Mouse (Mus musculus) intestine, embryonic 14.5 days (tissue): ENCODE measurements around the gene Vmn1r125. TPM values are rescaled to one million over a fixed set of nuclear protein-coding genes. Genes with fewer than 3 reads are reported as not detected.
"Not testable (repeated sequence)": the region's sequence is repeated elsewhere in the genome, so short reads cannot be mapped to it uniquely, and the experiment has no call there.

Experiments used
- ATAC-seq: fragments of 200-750 bp; cut with Nextera tagmentation; replicated peaks from 2 replicates; pipeline ENCODE4 v1.8.0; 2017; ENCODE audit warnings: low read depth, moderate number of reproducible peaks, moderate TSS enrichment, moderate library complexity; ENCODE audit not compliant: low FRiP score, low TSS enrichment
- DNase-seq: peaks from one replicate; pipeline ENCODE4 v3.0.0-alpha.2; 2018; ENCODE audit warnings: low spot score
- H3K27ac ChIP-seq: fragments of 300-500 bp; sonication (generic); 2 replicates; pipeline ENCODE4 v1.5.1; 2014; ENCODE audit warnings: low read depth, mild to moderate bottlenecking, control low read depth
- H3K27me3 ChIP-seq: fragments of 300-500 bp; sonication (generic); replicated peaks from 2 replicates; pipeline ENCODE4 v1.6.1; 2014; ENCODE audit warnings: low read length, control low read depth; ENCODE audit not compliant: control insufficient read depth, insufficient read depth
- H3K36me3 ChIP-seq: fragments of 300-500 bp; sonication (generic); 2 replicates; pipeline ENCODE4 v1.6.1; 2014; ENCODE audit warnings: low read length, control low read depth; ENCODE audit not compliant: control insufficient read depth, insufficient read depth
- H3K4me1 ChIP-seq: fragments of 300-500 bp; sonication (generic); replicated peaks from 2 replicates; pipeline ENCODE4 v1.6.1; 2014; ENCODE audit warnings: low read length, control low read depth, mixed read lengths; ENCODE audit not compliant: control insufficient read depth, insufficient read depth
- H3K4me2 ChIP-seq: fragments of 300-500 bp; sonication (generic); 2 replicates; pipeline ENCODE4 v1.6.1; 2014; ENCODE audit warnings: low read length
- H3K4me3 ChIP-seq: fragments of 300-500 bp; sonication (generic); 2 replicates; pipeline ENCODE4 v1.5.1; 2014; ENCODE audit warnings: low read depth, low read length, control low read depth, mixed read lengths
- H3K9ac ChIP-seq: fragments of 300-500 bp; sonication (generic); 2 replicates; pipeline ENCODE4 v1.6.1; 2014; ENCODE audit warnings: mild to moderate bottlenecking, low read length
- H3K9me3 ChIP-seq: fragments of 300-500 bp; sonication (generic); 2 replicates; pipeline ENCODE4 v1.6.1; 2016; ENCODE audit warnings: low read length, control low read depth; ENCODE audit not compliant: control insufficient read depth
- WGBS: fragments of 180-500 bp; shearing (Covaris S2); extraction: QIAGEN DNeasy Blood & Tissue Kit; methylation state at CpG from one replicate; pipeline ENCODE4 v1.1.7; 2014; 5-methylcytosine and 5-hydroxymethylcytosine counted together
- polyA plus RNA-seq: library from polyadenylated mRNA; unstranded; fragments of >200 nt; fragmentation: Nextera tagmentation; extraction: Ambion mirVana; gene quantifications from 2 replicates; pipeline ENCODE4 v1.2.1, GENCODE M21; 2014

Gene Vmn1r125
- not detected in 2 replicates for polyA plus RNA-seq

GRCm38 (mm10) chr7:21271879-21272278, at the start of gene Vmn1r125:
Gene Vmn1r125, plus strand, starts transcription at chr7:21272179.
- H3K4me1 ChIP-seq, H3K27ac ChIP-seq, H3K9me3 ChIP-seq, H3K36me3 ChIP-seq, H3K4me3 ChIP-seq, ATAC-seq, DNase-seq, H3K9ac ChIP-seq, H3K27me3 ChIP-seq, H3K4me2 ChIP-seq: not testable (repeated sequence)
- 65% methylated on average over 3 of the region's 3 CpGs for WGBS

GRCm38 (mm10) chr7:21260517-21260916, 11.5 kb upstream of the Vmn1r125 start, which contains the start of gene Vmn1r124:
Gene Vmn1r124, minus strand, starts transcription at chr7:21260617.
- not testable (repeated sequence) for DNase-seq, H3K4me3 ChIP-seq, H3K36me3 ChIP-seq, H3K27ac ChIP-seq, ATAC-seq, H3K4me1 ChIP-seq, H3K9me3 ChIP-seq, H3K9ac ChIP-seq, H3K4me2 ChIP-seq, H3K27me3 ChIP-seq
- 70% methylated on average over 4 of the region's 4 CpGs for WGBS

- not testable (repeated sequence) for ATAC-seq, H3K4me1 ChIP-seq, DNase-seq, H3K36me3 ChIP-seq, H3K4me2 ChIP-seq, H3K27me3 ChIP-seq, H3K9me3 ChIP-seq, H3K9ac ChIP-seq, H3K4me3 ChIP-seq, H3K27ac ChIP-seq
- WGBS = no CpG with 5 or more reads among the region's 5 CpGs
Measured at GRCm38 (mm10) chr7:21301367-21301766, 29.4 kb downstream of the Vmn1r125 start, which contains the start of gene Vmn1r126. Gene Vmn1r126, minus strand, starts transcription at chr7:21301467.

GRCm38 (mm10) chr7:21319761-21320160, 47.8 kb downstream of the Vmn1r125 start, which contains the start of gene Vmn1r127:
Gene Vmn1r127, minus strand, starts transcription at chr7:21319861.
- H3K4me1 ChIP-seq, DNase-seq, H3K4me3 ChIP-seq, H3K27me3 ChIP-seq, H3K4me2 ChIP-seq, ATAC-seq, H3K9me3 ChIP-seq, H3K9ac ChIP-seq, H3K27ac ChIP-seq, H3K36me3 ChIP-seq: not testable (repeated sequence)
- no CpG with 5 or more reads among the region's 3 CpGs for WGBS

Other genes starting within 250 kb of the Vmn1r125 start
- gene Vmn1r120, start 218.4 kb upstream of the Vmn1r125 start, polyA plus RNA-seq = not detected in 2 replicates
- not detected in 2 replicates for gene Vmn1r121, start 173.7 kb upstream of the Vmn1r125 start, polyA plus RNA-seq
- not detected in 2 replicates for gene Vmn1r122, start 138.1 kb upstream of the Vmn1r125 start, polyA plus RNA-seq
- not detected in 2 replicates for gene Vmn1r123, start 110.0 kb upstream of the Vmn1r125 start, polyA plus RNA-seq
- not detected in 2 replicates for gene Gm5157, start 81.8 kb upstream of the Vmn1r125 start, polyA plus RNA-seq
- not detected in 2 replicates for gene Vmn1r124, start 11.6 kb upstream of the Vmn1r125 start, polyA plus RNA-seq
- gene Vmn1r126, start 29.3 kb downstream of the Vmn1r125 start, polyA plus RNA-seq = not detected in 2 replicates
- not detected in 2 replicates for gene Vmn1r127, start 47.7 kb downstream of the Vmn1r125 start, polyA plus RNA-seq
- gene Vmn1r128, start 77.2 kb downstream of the Vmn1r125 start, polyA plus RNA-seq = not detected in 2 replicates
- not detected in 2 replicates for gene Vmn1r129, start 89.1 kb downstream of the Vmn1r125 start, polyA plus RNA-seq
- gene Gm6882, start 160.6 kb downstream of the Vmn1r125 start, polyA plus RNA-seq = not detected in 2 replicates
- gene Vmn1r130, start 239.6 kb downstream of the Vmn1r125 start, polyA plus RNA-seq = not detected in 2 replicates